Mouse (Mus musculus) frontal cortex, postnatal 36 days (tissue): ENCODE data around the gene Gm3149.
A peak's percentile ranks its signal among the peaks of the same experiment; 100 is the strongest.
"Not testable (repeated sequence)": the region's sequence is repeated elsewhere in the genome, so short reads cannot be mapped to it uniquely, and the experiment has no call there.

ENCODE experiments used
- DNase-seq, 2 experiments: peaks; one replicate each; pipeline ENCODE4 v3.0.0; 2022; ENCODE audit warnings: low spot score in 2 of 2

Gene Gm3149

DNA sequence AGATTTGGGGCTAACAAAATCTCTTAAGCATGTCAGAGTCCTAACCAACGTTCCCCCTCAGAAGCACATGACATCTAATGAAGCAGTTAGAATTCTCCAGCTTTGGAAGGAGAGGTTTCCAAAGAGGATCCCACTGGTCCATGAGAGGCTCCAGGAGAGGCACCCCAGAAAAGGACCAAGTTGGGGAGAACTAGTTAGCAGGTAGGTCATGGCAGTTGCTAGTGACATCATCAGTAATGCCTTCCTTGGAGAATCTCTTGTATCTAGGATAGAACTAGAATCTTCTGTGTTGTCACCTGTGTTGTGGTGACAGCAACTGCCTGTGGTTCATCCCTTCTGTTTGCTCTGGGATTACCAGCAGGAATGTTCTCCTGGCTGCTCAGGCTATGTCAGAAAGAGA, at the start of gene Gm3149:
TSS of gene Gm3149 (plus strand) at position 301 of the 400 bp plus-strand sequence.
- not testable (repeated sequence) for DNase-seq

DNA sequence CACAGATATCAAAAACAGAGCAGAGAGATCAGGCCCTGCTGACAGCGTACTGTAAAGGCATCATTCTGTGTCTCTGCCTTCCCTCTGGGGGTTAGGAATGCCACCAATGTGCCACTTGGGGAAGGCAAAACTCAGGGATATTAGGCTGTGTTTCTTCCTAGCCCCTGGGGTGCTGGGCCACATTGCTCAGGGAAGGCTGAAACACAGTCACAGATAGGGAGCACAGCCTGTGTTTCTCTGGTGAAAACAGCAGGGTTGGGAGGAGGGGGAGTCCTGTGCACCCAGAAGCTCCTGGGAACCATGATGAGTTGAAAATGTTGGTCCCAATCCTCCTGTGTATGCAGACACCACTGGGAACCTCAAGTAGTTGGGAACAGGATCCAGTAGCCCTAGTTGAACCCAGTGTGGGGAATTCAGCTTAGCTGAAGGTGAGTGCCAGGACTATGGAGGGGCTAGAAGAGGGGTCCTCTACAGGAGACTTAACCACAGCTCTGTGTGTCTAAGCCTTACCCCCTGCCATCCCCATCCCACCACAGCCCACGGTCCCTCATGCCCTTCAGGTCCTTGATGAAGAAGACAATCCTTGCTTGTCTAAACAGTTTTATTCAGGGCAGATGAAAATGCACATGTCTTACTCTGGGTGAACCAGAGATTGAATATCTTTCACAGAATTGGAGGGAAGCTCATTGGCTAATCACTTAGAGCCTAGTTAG, 47.7 kb upstream of the Gm3149 start:
- not testable (repeated sequence) for DNase-seq

DNA sequence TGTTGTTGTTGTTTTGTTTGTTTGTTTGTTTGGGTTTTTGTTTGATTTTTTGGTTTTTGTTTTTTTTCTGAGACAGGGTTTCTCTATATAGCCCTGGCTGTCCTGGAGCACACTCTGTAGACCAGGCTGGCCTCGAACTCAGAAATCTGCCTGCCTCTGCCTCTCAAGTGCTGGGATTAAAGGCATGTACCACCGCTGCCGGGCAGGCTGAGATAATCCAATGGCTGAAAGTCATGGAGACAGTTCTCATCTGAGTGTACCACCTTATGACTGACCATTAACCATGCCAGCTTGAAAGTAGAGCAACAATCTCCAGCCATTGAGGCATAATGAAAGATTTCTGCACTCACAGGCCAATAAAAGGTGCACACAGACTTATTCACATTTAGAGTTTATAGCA, 37.3 kb upstream of the Gm3149 start:
- not testable (repeated sequence) for DNase-seq

DNA sequence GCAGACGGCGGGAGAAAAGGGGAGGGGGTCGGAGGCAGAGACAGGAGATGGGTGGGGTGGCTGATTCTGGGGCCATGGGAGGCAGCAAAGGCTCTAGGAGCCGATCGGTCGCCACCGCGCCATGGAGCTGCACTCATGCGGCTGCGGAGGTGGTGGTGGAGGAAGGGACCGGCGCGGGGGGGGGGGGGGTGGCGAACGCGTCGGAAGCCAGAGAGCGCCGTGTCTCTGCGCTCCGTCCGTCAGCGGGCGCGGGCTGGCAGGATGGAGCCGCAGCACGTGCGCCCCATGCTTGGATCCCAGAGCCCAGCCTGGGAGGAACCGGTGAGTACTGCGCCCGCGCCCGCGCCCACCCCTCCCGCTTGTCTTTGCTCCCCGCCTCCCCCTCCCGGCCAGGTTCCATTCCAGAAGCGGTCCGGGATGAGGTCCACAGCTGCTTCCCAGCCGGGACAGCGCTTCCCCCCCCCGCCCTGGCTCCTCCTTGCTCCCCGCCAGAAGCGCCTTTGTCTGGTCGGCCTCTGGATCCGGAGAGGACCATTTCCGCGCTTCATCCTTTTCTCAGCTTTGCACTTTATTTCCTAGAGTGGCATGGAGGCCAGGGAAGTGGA, 17.5 kb downstream of the Gm3149 start, which contains the start of gene 2610042L04Rik:
TSS of gene 2610042L04Rik (plus strand) at position 288 of the 605 bp plus-strand sequence.
- DNase-seq = not testable (repeated sequence)

DNA sequence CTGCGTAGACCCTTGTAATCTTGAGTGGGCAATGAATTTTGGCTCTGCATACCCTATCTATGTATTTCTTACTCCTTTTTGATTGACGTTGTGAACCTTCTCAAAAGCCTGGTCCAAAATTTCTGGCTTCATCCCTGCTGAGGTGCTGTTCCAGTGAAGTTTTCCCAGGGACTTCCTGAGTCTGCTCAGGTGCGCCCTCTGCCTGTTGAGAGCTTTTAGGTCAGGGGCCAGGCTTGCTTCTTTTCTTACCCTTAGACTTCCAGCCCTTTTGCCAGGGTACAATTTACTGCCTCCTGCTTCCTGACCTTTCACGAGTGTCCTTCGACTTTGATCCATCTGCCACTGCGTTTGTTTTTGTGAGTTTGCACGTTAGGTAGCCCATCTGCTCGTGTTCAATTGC, 18.4 kb downstream of the Gm3149 start:
- DNase-seq = peak in 1 of 2 experiments; percentile 19

DNA sequence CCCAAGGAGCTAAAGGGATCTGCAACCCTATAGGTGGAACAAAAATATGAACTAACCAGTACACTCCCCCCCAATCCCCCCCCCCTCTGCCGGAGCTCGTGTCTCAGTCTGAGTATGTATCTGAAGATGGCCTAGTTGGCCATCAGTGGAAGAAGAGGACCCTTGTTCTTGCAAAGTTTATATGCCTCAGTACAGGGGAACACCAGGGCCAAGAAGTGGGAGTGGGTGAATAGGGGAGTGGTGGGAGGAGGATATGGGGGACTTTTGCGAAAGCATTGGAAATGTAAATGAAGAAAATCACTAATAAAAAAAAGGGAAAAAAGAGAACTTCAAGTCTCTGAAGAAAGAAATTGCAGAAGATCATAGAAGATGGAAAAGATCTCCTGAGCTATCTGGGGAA, 51.9 kb downstream of the Gm3149 start:
- DNase-seq = not testable (repeated sequence)

DNA sequence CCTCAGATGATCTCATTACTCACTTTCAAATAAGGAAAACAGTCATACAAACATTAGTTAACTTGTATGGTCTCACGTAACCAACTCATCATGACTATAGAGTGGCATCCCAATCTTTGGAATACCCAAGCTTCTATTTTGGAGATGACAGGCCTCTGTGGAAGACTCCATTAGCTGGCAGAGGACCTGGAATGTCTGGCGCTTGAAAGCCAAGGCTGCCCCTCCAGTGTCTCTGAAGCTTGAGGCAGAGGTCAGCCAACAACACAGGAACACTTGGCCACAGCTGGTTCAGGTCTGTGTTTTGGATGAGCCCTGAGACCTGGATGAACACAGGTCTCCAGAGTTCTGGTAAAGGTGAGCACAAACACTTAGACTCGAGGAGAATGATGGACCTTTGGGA, 52.6 kb downstream of the Gm3149 start:
- DNase-seq = not testable (repeated sequence)
